Mouse (Mus musculus): ENCODE results near the gene Slc25a3.

GRCm38 (mm10) chr10:91156338-91156737 lies 32.5 kb upstream of the Slc25a3 start:
- TF ChIP-seq POLR2A (IDR thresholded peaks at IDR 0.05; ENCODE audit: low read depth, low read length) (no peak), CTCF (conservative IDR thresholded peaks at IDR 0.05; ENCODE audit: insufficient read depth, insufficient read length, low read depth, low read length) (no peak)
